Mouse (Mus musculus) cerebellum, postnatal 4 days (tissue): ENCODE data around the gene Vezt.

Source experiments
- DNase-seq, 2 experiments: peaks; one replicate each; pipeline ENCODE4 v3.0.0; 2022; ENCODE audit warnings: low spot score in 2 of 2, mixed read lengths in 1 of 2

Vezt gene

GRCm38 (mm10) chr10:94035658-94036374, at the start of gene Vezt, which contains the start of gene Fgd6:
Gene Vezt, minus strand, starts transcription at chr10:94035817.
Gene Fgd6, plus strand, starts transcription at chr10:94036001.
- DNase-seq = peak; percentile 98 to 100

DNA sequence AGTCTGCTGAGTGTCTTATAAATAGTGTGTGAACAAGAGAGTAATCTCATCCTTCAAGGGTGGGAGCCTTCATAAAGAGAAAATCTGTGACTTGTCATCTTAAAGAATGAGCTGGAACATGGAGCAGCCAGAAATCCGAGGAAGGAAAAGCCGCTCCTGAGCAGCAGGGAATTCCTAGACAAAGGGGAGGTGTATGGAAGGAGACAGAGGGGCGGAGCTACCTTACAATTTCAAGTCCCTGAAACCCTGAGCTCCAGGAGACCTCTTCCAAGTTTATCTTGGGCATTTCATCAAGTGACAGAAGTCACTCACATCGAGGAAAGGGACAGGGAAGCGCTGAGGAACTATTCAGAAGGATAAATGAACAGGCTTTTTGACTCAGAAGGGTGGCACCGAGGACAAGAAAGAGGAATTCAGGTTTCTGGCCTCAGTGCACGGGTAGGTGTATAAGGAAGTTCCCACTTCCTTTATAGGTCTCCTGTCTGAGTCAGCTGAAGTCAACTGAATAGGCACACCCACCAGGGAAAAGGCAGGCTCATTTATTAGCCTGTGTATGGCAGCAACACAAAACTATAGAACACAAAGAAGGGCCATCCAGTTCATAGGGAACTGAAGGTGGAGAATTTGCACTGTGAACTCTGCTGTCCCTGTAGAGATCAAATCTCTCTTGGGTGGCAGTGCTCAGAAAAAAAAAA, 46.6 kb upstream of the Vezt start:
- DNase-seq = no peak

- DNase-seq = no peak
These were observed 45.1 kb upstream of the Vezt start for GRCm38 (mm10) chr10:94080740-94081139.

- DNase-seq = no peak
These were observed 41.6 kb upstream of the Vezt start for GRCm38 (mm10) chr10:94076966-94077825.

DNA sequence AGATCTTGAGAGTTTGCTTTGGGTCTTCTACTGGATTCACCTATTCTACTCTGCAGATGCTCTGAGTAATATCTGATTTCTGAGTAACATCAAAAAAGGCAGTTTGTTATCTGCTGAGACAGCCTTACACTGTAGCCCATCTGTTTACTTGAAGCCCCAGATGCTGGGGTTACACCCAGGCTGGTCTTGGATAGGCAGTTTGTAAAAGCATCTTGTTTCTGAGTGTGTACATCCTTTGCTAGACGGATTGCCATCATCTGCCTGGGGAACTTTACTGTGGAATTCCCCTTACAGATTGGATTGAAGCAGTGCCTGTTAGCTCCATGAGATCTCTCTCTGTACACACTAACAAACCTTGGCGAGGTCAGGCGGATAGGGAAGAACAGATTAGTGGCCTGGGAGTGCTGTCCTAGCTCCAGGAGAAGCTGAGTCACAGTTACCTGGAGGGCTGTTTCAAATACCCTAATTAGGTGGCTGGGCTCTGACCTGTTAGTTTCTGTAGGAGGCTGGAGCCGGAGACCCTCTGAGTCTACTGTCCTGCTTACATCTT, 37.4 kb upstream of the Vezt start:
- no peak for DNase-seq

GRCm38 (mm10) chr10:94072261-94072915, 36.8 kb upstream of the Vezt start:
- no peak for DNase-seq

- no peak for DNase-seq
These were observed 36.0 kb upstream of the Vezt start for GRCm38 (mm10) chr10:94071641-94072040.

GRCm38 (mm10) chr10:94068701-94069100, 33.1 kb upstream of the Vezt start:
- no peak for DNase-seq

DNA sequence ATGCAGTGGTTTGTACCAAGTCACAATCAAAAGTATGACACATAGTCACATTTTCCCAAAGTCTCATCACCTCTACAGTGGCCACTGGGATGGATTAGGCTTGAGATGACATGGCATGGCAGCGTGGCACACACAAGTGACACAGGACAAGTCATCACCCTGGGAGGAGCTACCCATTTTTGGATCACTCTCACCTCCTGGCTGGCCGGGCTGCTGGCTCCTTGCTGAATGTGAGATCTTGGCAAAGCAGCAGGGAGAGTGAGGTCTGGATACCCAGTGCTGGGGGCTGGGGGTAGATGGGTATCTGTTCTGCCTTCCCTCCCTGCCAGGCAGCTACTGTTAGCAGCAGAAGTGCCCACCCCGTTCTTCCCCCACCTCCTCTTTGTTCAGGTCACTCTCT, 31.3 kb upstream of the Vezt start:
- DNase-seq = no peak

- DNase-seq = no peak
These were observed 26.7 kb upstream of the Vezt start for GRCm38 (mm10) chr10:94062357-94062756.

- DNase-seq = no peak
These were observed 24.6 kb upstream of the Vezt start for GRCm38 (mm10) chr10:94060190-94060589.

- no peak for DNase-seq
These were observed 24.0 kb upstream of the Vezt start for GRCm38 (mm10) chr10:94059618-94060055.

DNA sequence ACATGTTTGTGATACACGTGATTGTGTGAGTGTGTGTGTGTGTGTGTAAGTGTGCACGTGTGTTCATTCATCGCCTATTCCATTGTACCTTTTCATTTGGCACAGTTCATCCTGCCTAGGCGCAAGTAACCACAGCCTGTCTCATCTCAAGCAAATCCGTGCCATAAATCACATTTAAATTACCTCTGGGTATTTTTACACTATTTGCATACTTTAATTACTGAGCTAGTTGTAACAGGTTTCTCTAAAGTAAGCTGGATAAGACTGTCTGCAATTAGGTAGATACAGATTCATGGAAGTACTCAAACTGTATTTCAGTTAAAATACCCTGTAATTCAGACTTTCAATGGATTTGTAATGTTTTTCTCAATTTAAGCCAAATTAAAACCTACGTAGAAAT, 20.9 kb upstream of the Vezt start:
- no peak for DNase-seq

DNA sequence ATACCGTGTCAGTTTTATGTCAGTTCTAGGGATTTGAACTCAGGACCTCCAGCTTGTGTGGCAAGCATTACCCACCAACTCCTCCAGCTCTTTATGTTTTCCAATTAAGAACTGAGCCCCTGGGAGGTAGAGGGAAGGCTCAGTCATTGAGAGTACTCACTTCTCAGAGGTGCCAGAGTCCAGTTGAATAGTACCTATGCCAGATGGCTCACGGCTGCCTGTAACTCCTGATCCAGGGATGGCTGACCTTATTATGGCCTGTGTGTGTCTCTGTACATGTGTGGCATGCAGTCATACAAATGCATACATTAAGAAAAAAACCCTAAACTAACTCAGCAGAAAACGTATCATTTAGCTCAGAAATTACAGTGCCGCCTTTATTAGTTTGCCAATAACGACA, 15.1 kb upstream of the Vezt start:
- no peak for DNase-seq

DNA sequence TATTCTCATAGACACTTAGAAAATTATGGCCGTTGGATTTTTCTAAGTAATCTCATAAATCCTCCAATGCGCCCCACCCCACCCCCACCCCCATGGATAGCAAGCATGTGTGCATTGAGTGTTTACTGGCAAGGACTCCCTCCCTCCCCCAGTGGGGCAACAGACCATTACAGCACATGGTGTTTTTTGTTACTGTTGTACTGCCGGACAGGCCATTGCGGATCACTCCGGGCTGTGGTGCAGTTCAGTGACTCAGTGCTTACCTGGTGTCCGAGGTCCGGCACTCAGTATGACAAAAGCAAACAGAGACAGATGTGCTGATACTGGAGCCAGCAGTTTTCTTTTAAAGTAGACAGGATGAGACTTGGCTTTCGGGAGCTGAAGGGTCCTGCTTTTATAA, 13.5 kb upstream of the Vezt start:
- DNase-seq = no peak

- no peak for DNase-seq
These were observed 12.4 kb upstream of the Vezt start for GRCm38 (mm10) chr10:94047845-94048559.

GRCm38 (mm10) chr10:94047024-94047423, 11.4 kb upstream of the Vezt start:
- DNase-seq = no peak

DNA sequence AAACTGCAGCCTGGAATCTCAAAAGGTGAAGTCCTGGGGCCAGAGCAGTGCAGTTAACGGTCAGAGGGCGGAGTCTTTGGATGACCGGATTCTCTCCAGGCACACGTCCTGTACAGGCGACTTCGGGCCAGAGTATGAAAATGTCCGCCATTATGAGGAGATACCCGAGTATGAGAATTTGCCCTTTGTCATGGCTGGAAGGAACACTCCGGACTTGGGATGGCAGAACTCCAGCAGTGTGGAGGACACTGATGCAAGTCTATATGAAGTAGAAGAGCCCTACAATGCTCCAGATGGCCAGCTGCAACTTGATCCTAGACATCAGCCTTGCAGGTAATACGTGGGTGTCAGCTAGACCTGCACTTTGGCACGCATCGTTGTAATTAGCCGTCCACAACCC, 9.7 kb upstream of the Vezt start:
- no peak for DNase-seq

- no peak for DNase-seq
These were observed 8.3 kb upstream of the Vezt start for GRCm38 (mm10) chr10:94043908-94044307.

GRCm38 (mm10) chr10:94038366-94039260, 3.0 kb upstream of the Vezt start:
- DNase-seq = no peak
